Mouse (Mus musculus): Measurements from ENCODE around the gene Ppih. TPM values are rescaled to one million over a fixed set of nuclear protein-coding genes. Genes with fewer than 3 reads are reported as not detected.

Ppih gene
- polyA plus RNA-seq (2015; fragmentation: Nextera tagmentation; extraction: Ambion mirVana): 42.3 and 44.7 TPM in 2 replicates

DNA sequence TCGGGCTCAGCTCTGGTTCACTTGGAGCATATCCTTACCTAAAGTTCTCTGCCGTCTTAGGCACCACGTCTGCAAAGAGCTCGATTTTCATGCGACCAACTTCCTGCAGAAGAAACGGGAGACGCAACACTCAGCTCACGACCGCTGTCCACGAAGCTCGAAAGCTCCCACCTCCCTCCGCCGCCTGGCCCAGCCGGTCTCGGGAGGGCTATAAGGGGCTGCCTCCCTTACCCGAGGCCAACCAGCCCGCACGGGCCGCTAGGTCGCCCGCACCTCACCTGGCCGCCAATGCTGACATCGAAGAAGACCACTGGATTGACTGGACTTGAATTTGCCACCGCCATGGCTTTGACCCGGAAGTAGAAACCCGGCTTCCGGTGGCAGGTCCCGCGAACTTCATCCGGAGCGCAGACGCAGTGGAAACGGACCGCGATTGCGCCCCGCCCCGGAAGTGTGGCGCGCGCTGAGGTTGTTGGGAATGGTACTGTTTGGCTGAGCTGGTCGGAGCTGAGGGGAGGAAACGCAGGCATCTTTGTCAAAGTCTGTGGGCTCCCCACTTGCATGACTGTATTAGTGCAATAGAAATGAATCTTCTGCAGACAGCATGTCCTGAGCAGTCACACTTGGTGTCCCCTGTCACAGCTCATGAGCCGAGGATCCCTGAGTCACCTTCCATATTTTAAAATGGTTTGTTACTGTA, at the start of gene Ppih:
Gene Ppih, minus strand, starts transcription at position 416 of the 700 bp plus-strand sequence.

GRCm38 (mm10) chr4:119294415-119295133, 25.8 kb downstream of the Ppih start, which contains the start of gene Ybx1:
Gene Ybx1 (minus strand): TSS chr4:119294604.

GRCm38 (mm10) chr4:119255351-119255750, 65.0 kb downstream of the Ppih start, which contains the start of gene Cldn19:
Gene Cldn19 (plus strand): TSS chr4:119255414.

Other genes starting within 250 kb of the Ppih start
- gene Slc2a1, start 211.8 kb downstream of the Ppih start, polyA plus RNA-seq (2015; fragmentation: Nextera tagmentation; extraction: Ambion mirVana): 49.0 and 56.7 TPM in 2 replicates
- 3.4 and 3.7 TPM in 2 replicates for gene Zfp691, start 146.4 kb downstream of the Ppih start, polyA plus RNA-seq (2015; fragmentation: Nextera tagmentation; extraction: Ambion mirVana)
- 0.43 and 0.82 TPM in 2 replicates for gene Ermap, start 130.5 kb downstream of the Ppih start, polyA plus RNA-seq (2015; fragmentation: Nextera tagmentation; extraction: Ambion mirVana)
- 176 and 177 TPM in 2 replicates for gene Svbp, start 125.2 kb downstream of the Ppih start, polyA plus RNA-seq (2015; fragmentation: Nextera tagmentation; extraction: Ambion mirVana)
- gene Tmem269, start 102.3 kb downstream of the Ppih start, polyA plus RNA-seq (2015; fragmentation: Nextera tagmentation; extraction: Ambion mirVana): 0.13 and 0.41 TPM in 2 replicates
- gene AU022252, start 87.8 kb downstream of the Ppih start, polyA plus RNA-seq (2015; fragmentation: Nextera tagmentation; extraction: Ambion mirVana): 19.6 and 25.0 TPM in 2 replicates
- gene P3h1, start 87.6 kb downstream of the Ppih start, polyA plus RNA-seq (2015; fragmentation: Nextera tagmentation; extraction: Ambion mirVana): 12.8 and 13.9 TPM in 2 replicates
- 5.6 and 6.3 TPM in 2 replicates for gene Cldn19, start 65.1 kb downstream of the Ppih start, polyA plus RNA-seq (2015; fragmentation: Nextera tagmentation; extraction: Ambion mirVana)
- gene Ybx1, start 25.9 kb downstream of the Ppih start, polyA plus RNA-seq (2015; fragmentation: Nextera tagmentation; extraction: Ambion mirVana): 978 and 1,085 TPM in 2 replicates
- gene Ccdc30, start 95.0 kb upstream of the Ppih start, polyA plus RNA-seq (2015; fragmentation: Nextera tagmentation; extraction: Ambion mirVana): 21.9 and 24.6 TPM in 2 replicates
- gene Ppcs, start 101.9 kb upstream of the Ppih start, polyA plus RNA-seq (2015; fragmentation: Nextera tagmentation; extraction: Ambion mirVana): 28.1 and 34.0 TPM in 2 replicates
- 0.40 and 0.64 TPM in 2 replicates for gene Zmynd12, start 102.3 kb upstream of the Ppih start, polyA plus RNA-seq (2015; fragmentation: Nextera tagmentation; extraction: Ambion mirVana)
- 24.0 and 28.1 TPM in 2 replicates for gene Rimkla, start 172.1 kb upstream of the Ppih start, polyA plus RNA-seq (2015; fragmentation: Nextera tagmentation; extraction: Ambion mirVana)
- gene Foxj3, start 216.5 kb upstream of the Ppih start, polyA plus RNA-seq (2015; fragmentation: Nextera tagmentation; extraction: Ambion mirVana): 19.8 and 20.1 TPM in 2 replicates
- 13.7 and 14.6 TPM in 2 replicates for gene Frg2f1, start 219.0 kb upstream of the Ppih start, polyA plus RNA-seq (2015; fragmentation: Nextera tagmentation; extraction: Ambion mirVana)